Mouse (Mus musculus) lung, embryonic 14.5 days (tissue): ENCODE results near the gene Prkn. TPM values are rescaled to one million over a fixed set of nuclear protein-coding genes. Genes with fewer than 3 reads are reported as not detected.

Experiments used
- ATAC-seq: fragments of 200-750 bp; cut with Nextera tagmentation; 2 replicates; pipeline ENCODE4 v1.8.0; 2017; ENCODE audit warnings: mild to moderate bottlenecking, moderate TSS enrichment, moderate library complexity; ENCODE audit not compliant: insufficient read depth
- DNase-seq: peaks from one replicate; pipeline ENCODE4 v3.0.0-alpha.2; 2015
- H3K27ac ChIP-seq: fragments of 300-500 bp; sonication (generic); 2 replicates; pipeline ENCODE4 v1.5.1; 2014; ENCODE audit warnings: low read depth, mild to moderate bottlenecking, moderate library complexity
- H3K27me3 ChIP-seq: fragments of 300-500 bp; sonication (generic); 2 replicates; pipeline ENCODE4 v1.6.1; 2014; ENCODE audit warnings: low read length, control low read depth; ENCODE audit not compliant: insufficient read depth
- H3K36me3 ChIP-seq: fragments of 300-500 bp; sonication (generic); 2 replicates; pipeline ENCODE4 v1.6.1; 2014; ENCODE audit warnings: control low read depth; ENCODE audit not compliant: insufficient read depth
- H3K4me1 ChIP-seq: fragments of 300-500 bp; sonication (generic); 2 replicates; pipeline ENCODE4 v1.6.1; 2014; ENCODE audit warnings: antibody characterized with exemption, control low read depth; ENCODE audit not compliant: insufficient read depth
- H3K4me2 ChIP-seq: fragments of 300-500 bp; sonication (generic); 2 replicates; pipeline ENCODE4 v1.6.1; 2014; ENCODE audit warnings: mild to moderate bottlenecking
- H3K4me3 ChIP-seq: fragments of 300-500 bp; sonication (generic); 2 replicates; pipeline ENCODE4 v1.5.1; 2014; ENCODE audit warnings: low read depth, low read length
- H3K9ac ChIP-seq: fragments of 300-500 bp; sonication (generic); 2 replicates; pipeline ENCODE4 v1.6.1; 2014
- H3K9me3 ChIP-seq: fragments of 300-500 bp; sonication (generic); 2 replicates; pipeline ENCODE4 v1.6.1; 2016; ENCODE audit warnings: low read depth, low read length, control low read depth
- CTCF ChIP-seq: IDR thresholded peaks from 2 replicates; pipeline ENCODE4 v1.5.1; 2016; ENCODE audit warnings: antibody characterized with exemption, low read depth
- WGBS: fragments of 180-500 bp; shearing (Covaris S2); extraction: QIAGEN DNeasy Blood & Tissue Kit; methylation state at CpG from one replicate; pipeline ENCODE4 v1.1.7; 2014; 5-methylcytosine and 5-hydroxymethylcytosine counted together
- polyA plus RNA-seq: library from polyadenylated mRNA; unstranded; fragments of >200 nt; fragmentation: Nextera tagmentation; extraction: Ambion mirVana; gene quantifications from 2 replicates; pipeline ENCODE4 v1.2.1, GENCODE M21; 2014

Prkn gene
- polyA plus RNA-seq, 1 experiment from 2014 or later, result 1.0 TPM

DNA sequence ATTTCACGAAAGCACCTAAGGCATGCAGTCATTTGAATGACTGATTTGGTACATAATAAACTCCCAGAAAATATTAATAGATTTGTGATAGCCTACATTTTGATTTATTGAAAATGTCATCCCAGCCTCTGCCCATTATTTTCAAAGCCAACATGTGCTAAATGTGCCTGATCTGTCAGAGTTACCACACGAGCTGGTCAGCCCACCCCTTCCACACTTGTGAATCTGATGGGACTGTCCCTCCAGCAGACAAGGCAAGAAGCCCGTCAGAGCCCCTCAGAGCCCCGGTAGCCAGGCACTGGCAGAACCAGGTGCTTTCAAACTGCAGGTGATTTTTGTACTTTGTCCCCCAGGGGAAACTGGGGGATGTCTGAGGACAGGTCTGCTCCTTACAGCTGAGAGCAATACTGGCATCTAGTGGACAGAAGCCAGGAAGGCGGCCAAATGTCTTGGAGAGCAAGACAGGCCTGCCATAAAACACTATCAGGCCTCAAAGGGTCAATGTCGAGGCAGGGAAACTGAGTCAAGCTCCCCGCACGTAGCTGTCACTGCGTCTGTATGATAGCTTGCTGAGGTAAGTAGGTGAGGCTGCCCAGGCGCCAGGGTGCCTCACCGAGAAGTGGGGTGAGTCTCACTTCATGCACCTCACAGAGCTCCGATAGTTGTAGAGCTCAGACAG lies 1078.1 kb downstream of the Prkn start:
- Histone ChIP-seq H3K4me3 (no peak overlapping the region), H3K36me3 (no peaks in the 10 kb centered on the region), H3K27ac (no peak overlapping the region), H3K4me2 (no peak overlapping the region), H3K27me3 (peaks cover 7% of the 10 kb centered on the region), H3K9me3 (no peaks in the 10 kb centered on the region), H3K9ac (no peak overlapping the region), H3K4me1 (no peaks in the 10 kb centered on the region)
- TF ChIP-seq CTCF, result peak; percentile 63
- DNase-seq, result peak; percentile 58
- ATAC-seq, result no peak
- 45% methylated on average over 12 of the region's 12 CpGs for WGBS

DNA sequence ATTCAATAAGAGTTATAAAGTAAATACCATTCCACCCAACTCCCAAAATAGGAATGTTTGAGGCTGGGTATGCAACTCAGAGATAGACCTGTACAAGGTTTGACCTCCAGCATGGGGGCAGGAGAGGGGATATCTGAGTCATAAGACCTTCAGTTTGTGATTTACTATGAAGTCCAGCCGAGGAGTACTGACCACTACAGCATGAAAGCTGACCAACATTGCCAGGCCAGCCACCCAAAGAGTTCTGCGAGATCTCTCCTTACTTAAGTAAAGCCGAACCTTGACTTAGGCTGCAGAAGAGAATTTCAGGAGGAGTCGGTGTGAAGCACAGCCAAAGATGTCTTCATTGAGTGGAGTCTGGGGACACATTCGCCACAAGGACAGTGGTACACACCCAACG lies 1079.4 kb downstream of the Prkn start:
- no peak overlapping the region for H3K4me3 ChIP-seq
- no peak overlapping the region for H3K27ac ChIP-seq
- no peak for TF ChIP-seq CTCF
- no peaks in the 10 kb centered on the region; the same call in 1 of the 2 replicates for H3K27me3 ChIP-seq
- no peaks in the 10 kb centered on the region for H3K9me3 ChIP-seq
- no peaks in the 10 kb centered on the region for H3K4me1 ChIP-seq
- DNase-seq (no peak), ATAC-seq (no peak)
- 82% methylated on average over 6 of the region's 6 CpGs for WGBS
- H3K36me3 ChIP-seq, result no peaks in the 10 kb centered on the region
- H3K4me2 ChIP-seq, result no peak overlapping the region
- no peak overlapping the region for H3K9ac ChIP-seq

DNA sequence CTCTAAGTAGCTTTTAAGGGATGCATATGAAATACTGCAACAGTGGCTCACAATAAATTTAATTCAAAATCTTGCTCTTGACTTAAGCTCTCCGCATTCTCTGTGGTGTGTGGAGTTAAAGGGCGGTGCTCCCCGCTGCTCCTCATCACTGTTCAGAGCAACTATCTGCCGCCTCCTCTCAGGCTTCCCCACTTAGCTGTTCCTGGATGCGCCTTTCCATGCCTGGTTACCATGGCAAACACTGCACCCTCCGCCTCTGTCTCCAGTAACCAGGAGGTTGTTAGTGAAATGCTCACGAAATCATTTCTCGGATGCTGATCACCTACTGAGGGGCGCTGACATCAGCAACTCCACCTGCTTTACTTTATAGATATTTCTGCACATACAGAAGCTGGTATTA lies 1080.8 kb downstream of the Prkn start:
- no peak for ATAC-seq
- Histone ChIP-seq H3K9me3 (no peaks in the 10 kb centered on the region), H3K9ac (no peak overlapping the region), H3K36me3 (no peaks in the 10 kb centered on the region), H3K27me3 (no peaks in the 10 kb centered on the region), H3K4me2 (no peak overlapping the region), H3K4me3 (no peak overlapping the region), H3K4me1 (no peaks in the 10 kb centered on the region), H3K27ac (no peak overlapping the region)
- WGBS, result 76% methylated on average over 9 of the region's 9 CpGs
- TF ChIP-seq CTCF, result no peak
- no peak for DNase-seq

DNA sequence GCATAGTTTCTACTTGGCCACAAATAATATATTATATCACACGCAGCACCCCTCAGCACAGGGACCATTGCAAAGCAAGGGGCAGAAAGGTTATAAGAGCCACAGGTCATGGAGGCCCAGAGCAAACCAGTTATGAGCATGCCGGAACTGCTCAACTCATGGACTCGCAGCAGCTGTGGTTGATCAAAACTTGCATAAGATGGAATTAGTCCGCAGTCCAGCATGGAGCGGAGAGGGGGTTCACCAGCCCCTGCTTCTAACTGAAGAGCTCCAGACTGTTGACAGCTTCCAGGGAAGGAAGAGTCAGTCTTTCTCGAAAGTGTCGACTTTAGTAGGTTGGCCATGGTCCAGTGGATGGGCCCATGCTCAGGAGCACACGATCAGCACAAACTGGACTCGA lies 1083.8 kb downstream of the Prkn start:
- 76% methylated on average over 9 of the region's 9 CpGs for WGBS
- no peaks in the 10 kb centered on the region for H3K36me3 ChIP-seq
- DNase-seq (peak; percentile 6), ATAC-seq (no peak)
- H3K4me3 ChIP-seq, result no peak overlapping the region
- H3K9ac ChIP-seq, result no peak overlapping the region
- no peak overlapping the region for H3K4me2 ChIP-seq
- H3K4me1 ChIP-seq, result no peaks in the 10 kb centered on the region
- no peaks in the 10 kb centered on the region for H3K9me3 ChIP-seq
- no peaks in the 10 kb centered on the region for H3K27me3 ChIP-seq
- no peak for TF ChIP-seq CTCF
- no peak overlapping the region for H3K27ac ChIP-seq

DNA sequence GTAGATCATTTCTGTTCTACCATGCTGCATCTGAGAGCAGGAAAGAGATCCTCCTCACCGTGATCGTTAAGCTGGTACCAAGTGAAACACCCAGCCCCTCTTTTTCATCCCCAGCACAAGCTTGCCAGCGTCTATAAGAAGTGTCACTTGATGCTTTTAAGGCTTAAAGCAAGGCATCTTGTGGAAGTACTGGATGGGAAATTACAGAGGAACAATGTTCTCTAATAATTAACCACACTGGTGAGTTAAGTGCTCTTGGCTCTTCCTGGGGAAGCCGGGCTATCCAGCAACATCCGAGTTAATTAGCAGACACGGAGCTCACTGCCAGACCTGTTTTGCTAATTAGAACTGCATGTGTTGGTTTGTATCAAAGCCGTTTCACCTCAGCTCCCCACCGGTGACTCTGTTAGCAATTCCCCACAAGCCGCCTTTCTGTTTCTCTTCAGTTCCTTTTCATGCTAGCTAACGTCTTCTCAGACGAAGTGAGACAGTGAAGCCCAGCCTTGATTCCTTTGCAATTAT lies 1086.7 kb downstream of the Prkn start:
- no peaks in the 10 kb centered on the region for H3K27me3 ChIP-seq
- H3K27ac ChIP-seq, result no peak overlapping the region
- DNase-seq (no peak), ATAC-seq (no peak)
- 49% methylated on average over 11 of the region's 11 CpGs for WGBS
- H3K9me3 ChIP-seq, result no peaks in the 10 kb centered on the region
- TF ChIP-seq CTCF, result no peak
- no peaks in the 10 kb centered on the region for H3K4me1 ChIP-seq
- no peak overlapping the region for H3K4me2 ChIP-seq
- no peaks in the 10 kb centered on the region for H3K36me3 ChIP-seq
- no peak overlapping the region for H3K4me3 ChIP-seq
- no peak overlapping the region for H3K9ac ChIP-seq

DNA sequence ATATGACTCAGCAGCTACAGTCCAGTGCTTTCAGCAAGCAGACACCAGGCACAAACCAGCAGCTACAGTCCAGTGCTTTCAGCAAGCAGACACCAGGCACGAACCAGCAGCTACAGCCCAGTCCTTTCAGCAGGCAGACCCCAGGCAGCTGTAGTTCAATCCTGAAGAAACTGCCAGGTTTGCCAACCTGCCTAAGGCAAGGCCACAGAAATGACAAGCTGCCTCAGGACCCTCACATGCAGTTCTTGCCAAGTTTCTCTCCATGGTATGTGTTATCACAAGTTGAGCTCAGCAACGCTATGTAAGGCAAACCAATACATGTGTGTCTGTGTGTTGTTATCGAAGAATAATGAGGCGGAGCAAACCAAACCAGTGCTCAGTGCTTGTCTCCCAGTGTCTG lies 1091.5 kb downstream of the Prkn start:
- DNase-seq, result no peak
- H3K4me1 ChIP-seq, result no peaks in the 10 kb centered on the region
- H3K27me3 ChIP-seq, result no peaks in the 10 kb centered on the region
- H3K4me2 ChIP-seq, result no peak overlapping the region
- WGBS, result 83% methylated on average over 4 of the region's 4 CpGs
- no peak for TF ChIP-seq CTCF
- no peak for ATAC-seq
- H3K36me3 ChIP-seq, result no peaks in the 10 kb centered on the region
- H3K4me3 ChIP-seq, result no peak overlapping the region
- H3K9me3 ChIP-seq, result no peaks in the 10 kb centered on the region
- no peak overlapping the region for H3K27ac ChIP-seq
- no peak overlapping the region for H3K9ac ChIP-seq

DNA sequence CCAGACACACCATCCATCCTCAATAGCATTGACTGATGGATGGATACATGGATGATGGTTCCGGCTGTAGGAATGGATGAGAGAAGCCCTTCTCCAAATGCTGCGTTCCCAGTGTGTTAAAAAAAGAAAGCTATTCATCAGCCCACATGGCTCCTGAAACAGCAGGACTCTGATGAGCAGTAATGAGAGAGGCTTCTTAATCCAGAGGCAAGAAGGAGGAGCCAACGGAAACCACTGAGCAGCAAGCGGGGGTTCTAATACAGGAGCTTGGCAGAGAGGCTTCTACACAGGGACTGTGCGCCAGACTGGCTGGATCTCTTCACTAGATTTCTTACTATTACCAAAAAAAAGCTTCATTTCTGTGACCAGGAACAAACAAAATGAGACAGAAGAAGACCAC lies 1093.6 kb downstream of the Prkn start:
- no peak for TF ChIP-seq CTCF
- H3K4me3 ChIP-seq, result no peak overlapping the region
- DNase-seq (no peak), ATAC-seq (no peak)
- H3K9me3 ChIP-seq, result no peaks in the 10 kb centered on the region
- no peak overlapping the region for H3K9ac ChIP-seq
- no peaks in the 10 kb centered on the region for H3K27me3 ChIP-seq
- no peak overlapping the region for H3K27ac ChIP-seq
- no peaks in the 10 kb centered on the region for H3K4me1 ChIP-seq
- H3K4me2 ChIP-seq, result no peak overlapping the region
- WGBS, result 71% methylated on average over 5 of the region's 5 CpGs
- no peaks in the 10 kb centered on the region for H3K36me3 ChIP-seq
